Mouse (Mus musculus): ENCODE results near the gene Hoxb8.

DNA sequence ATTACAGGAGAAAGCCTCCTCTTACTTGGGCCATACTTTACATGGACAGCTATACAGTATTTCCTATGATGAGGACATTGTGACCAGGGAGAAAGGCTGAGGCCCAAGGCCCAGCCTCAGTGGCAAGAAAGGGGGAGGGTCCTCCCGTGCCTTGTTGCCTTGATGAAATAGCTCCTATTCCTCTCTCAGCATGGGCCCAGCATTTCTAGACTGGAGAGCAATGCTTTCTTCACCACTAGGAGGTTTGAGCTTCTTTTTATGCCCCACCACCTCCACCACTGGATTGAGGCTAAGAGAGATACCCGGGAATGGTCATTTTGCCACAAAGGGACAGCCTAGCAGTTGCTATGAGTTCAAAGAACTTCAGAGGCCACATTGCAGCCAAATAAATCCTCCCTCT is 15.3 kb downstream of the Hoxb8 start:
- no peak for TF ChIP-seq CTCF (IDR thresholded peaks at IDR 0.05; ENCODE audit: low read depth, low read length)
- no peak for TF ChIP-seq POLR2A (IDR thresholded peaks at IDR 0.05; ENCODE audit: insufficient read depth, low read length)
